Mouse (Mus musculus) pancreas, adult 10 weeks (tissue): Measurements from ENCODE around the gene Limk2. TPM values are rescaled to one million over a fixed set of nuclear protein-coding genes. Genes with fewer than 3 reads are reported as not detected.

Experiments
- polyA plus RNA-seq: library from polyadenylated mRNA; stranded (reverse); fragments of 350-450 nt; fragmentation: Illumina TruSeq; extraction: RNeasy Lipid Tissue Mini Kit (QIAGEN cat#74804); gene quantifications from one replicate; pipeline ENCODE4 v1.2.3, GENCODE M21; 2015; ENCODE audit warnings: low read depth, low replicate concordance; ENCODE audit not compliant: insufficient read depth

Gene Limk2
- 20.8 TPM for polyA plus RNA-seq

GRCm38 (mm10) chr11:3408997-3409732, at the start of gene Limk2:
TSS of gene Limk2 (minus strand) at chr11:3409189.

GRCm38 (mm10) chr11:3452167-3452639, 43.2 kb upstream of the Limk2 start, which contains the start of gene Rnf185:
TSS of gene Rnf185 (minus strand) at chr11:3452363.

GRCm38 (mm10) chr11:3329891-3330451, 79.0 kb downstream of the Limk2 start, which contains the start of gene Pik3ip1:
TSS of gene Pik3ip1 (plus strand) at chr11:3330401.

Other genes with a start within 250 kb of the Limk2 start
- 8.4 TPM for gene Sfi1, start 215.7 kb downstream of the Limk2 start, polyA plus RNA-seq
- gene Eif4enif1, start 206.8 kb downstream of the Limk2 start, polyA plus RNA-seq: 9.3 TPM
- gene Drg1, start 142.8 kb downstream of the Limk2 start, polyA plus RNA-seq: 22.0 TPM
- gene Patz1, start 120.3 kb downstream of the Limk2 start, polyA plus RNA-seq: 5.4 TPM
- gene Pik3ip1, start 78.8 kb downstream of the Limk2 start, polyA plus RNA-seq: 4.2 TPM
- gene Rnf185, start 43.2 kb upstream of the Limk2 start, polyA plus RNA-seq: 8.9 TPM
- 0.72 TPM for gene Pla2g3, start 79.1 kb upstream of the Limk2 start, polyA plus RNA-seq
- 8.3 TPM for gene Inpp5j, start 95.6 kb upstream of the Limk2 start, polyA plus RNA-seq
- 57.2 TPM for gene Selenom, start 105.5 kb upstream of the Limk2 start, polyA plus RNA-seq
- 18.6 TPM for gene Smtn, start 131.4 kb upstream of the Limk2 start, polyA plus RNA-seq
- 6.6 TPM for gene Morc2a, start 240.0 kb upstream of the Limk2 start, polyA plus RNA-seq